Mouse (Mus musculus): ENCODE data around the gene Slc7a3.
"Not testable (repeated sequence)": the region's sequence is repeated elsewhere in the genome, so short reads cannot be mapped to it uniquely, and the experiment has no call there.

The Slc7a3 gene

DNA sequence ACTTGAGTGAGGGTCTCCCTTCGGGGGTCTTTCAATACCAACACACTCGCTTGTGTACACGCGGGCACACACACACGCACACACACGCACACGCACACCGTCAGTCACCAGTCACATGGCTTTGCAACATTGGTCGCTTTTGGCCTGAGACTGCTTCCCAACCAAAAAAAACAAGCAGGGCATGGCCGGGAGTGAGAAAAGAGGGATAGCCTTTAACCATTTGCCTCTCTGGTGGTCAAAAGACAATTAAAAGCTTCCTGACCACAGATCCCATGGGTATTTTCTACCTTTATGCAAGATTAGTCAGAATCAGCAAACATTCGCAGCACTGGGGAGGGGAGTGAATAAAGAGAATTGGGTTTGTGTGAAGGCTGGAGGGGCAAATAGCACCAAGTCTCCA is at the start of gene Slc7a3:
Gene Slc7a3, minus strand, starts transcription at position 101 of the 400 bp plus-strand sequence.
- no peak for DNase-seq

DNA sequence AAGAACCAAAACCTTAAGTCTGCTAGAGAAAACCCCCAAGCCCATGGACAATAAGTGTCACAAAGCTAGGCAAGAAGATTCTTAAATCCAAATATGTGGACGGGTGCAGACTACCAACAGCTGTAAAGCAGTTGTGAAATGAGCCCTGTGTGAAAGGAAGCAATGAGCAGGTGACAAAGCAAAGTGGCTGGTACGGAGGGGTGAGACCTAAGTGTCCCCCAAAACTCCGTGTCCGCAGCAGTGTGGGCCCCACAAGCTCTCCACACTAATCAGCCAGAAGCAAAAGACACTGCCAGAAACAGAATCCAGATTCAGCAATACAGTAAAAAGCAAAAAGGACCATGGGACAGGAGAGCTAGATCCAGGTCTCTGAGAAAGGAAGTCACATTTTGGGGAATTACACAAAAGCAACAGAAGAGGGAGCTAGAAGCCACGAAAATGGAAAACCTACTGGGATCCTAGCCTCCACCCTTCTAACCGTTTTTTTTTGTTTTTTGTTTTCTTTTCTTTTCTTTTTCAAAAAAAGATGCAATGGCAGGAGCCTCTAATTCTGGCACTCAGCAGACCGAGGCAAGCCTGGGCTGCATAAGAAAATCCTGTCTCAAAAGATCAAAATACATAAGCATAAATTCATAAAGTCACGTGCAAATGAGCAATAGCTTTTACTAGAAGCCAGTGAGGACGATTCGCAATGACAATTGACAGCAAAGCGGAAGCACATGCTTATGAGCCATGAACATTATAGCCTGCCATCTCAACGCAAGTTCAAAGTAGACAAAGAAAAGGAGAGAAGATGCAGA is 46.4 kb upstream of the Slc7a3 start:
- DNase-seq = peak; percentile 9

DNA sequence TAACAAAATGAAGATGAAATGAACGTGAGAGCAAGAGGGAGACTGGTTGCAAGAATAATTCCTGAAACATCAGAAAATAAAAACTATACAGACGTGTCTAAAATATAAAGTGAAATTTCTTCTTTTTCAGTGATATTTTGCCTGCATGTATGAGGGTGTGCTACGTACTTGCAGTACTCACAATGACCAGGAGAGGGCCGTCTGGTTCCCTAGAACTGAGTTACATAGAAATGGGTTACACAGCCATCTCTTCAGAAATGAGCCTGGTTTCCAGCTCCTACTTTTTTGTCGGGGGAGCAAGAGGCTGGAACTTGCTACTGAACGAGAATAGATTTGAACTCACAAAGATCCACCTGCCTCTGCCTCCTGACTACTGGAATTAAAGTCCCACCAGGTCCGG is 45.2 kb upstream of the Slc7a3 start:
- DNase-seq = peak; percentile 45

DNA sequence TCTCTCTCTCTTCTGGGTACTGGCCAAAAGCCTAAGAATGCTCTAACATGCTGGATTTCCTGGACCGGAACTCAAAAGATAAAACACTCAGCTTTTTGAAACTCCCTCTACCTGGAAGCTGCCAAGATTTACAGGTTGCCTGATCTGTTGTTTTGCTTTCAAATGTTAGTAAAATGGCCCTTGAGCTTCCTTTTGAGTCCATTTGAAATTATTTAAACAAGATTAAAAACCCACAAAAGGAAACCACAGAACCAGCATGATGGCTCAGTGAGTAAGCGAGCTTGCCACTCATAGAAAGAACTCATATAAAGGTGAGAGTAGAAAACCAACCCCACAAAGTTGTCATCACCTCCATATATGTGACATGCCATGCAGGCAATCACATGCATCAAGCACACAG is 42.7 kb upstream of the Slc7a3 start:
- no peak for DNase-seq

DNA sequence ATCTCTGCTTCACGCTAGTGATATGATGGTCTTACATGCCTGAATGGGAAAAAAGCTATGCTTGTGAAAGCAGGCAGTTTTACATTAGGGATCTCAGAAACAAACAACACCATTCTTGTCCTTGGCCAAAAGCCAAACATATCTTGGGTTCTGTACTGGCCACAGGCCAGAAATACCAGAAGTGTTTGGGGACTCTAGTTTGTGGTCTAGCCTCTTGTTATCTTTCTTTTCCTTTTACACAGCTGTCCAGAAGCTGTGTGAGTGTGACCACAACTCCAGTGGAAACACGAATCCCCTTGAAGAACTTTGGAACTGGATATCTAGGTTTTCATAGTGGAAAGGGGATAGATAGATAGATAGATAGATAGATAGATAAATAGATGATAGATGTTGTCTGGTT is 41.2 kb upstream of the Slc7a3 start:
- DNase-seq = no peak

DNA sequence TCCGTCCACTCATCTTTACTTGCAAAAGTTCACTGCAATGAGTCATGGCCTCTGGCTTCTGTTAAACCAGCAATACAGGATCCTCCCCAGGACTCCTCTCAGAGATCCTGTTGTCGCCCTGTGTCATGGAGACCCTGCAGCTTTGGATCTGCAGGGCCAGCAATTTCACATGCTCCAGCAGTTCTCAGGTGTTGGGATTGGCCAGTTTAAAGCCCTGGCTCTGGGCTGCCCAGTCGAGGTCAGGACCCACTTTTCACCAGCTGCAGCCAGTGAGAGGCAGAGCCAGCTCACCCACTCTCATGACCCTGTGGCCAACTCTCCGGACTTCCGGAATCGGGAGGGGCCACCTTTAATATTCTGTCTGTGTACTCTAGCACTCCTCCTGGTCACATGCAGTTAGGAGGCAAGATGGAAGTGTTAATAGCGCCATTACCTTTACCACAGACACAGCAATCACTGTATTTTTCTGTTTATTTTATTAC is 40.7 kb upstream of the Slc7a3 start:
- DNase-seq = no peak

DNA sequence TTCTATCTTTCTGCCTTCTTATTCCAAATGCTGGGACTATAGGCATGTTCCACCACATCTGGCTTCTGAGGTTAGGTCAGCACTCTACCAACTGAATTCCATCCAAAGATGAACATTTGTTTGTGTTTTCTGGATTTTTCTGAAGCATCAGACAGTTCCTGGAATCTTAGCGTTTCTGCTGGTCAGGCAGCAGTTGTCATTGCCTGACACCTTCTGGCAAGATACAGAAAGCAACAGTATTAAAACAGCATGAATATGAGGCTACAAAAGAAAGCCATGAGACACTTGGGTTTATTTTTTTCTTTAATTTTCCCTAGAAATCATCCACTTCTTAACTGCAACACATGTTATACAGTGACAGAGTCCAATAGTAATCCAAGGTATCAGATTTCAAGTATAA is 34.7 kb upstream of the Slc7a3 start:
- no peak for DNase-seq

DNA sequence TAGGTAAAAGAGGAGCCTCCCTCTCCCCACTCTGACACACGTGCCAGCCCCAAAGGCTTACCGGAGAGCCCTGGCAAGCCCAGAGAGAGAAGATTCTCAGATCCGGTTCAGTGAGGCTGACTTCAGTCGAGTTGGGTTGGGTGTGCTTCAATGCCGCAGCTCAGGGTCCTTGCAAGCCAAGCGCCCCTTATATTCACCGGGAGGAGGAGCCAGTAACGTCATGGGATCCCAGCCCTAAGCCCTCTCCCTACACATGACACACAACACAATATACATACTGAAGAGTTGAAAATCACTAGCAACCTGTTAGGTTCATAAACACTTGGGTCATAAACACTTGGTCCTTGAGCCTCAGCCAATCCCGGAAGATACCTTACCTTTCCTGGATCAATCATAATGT is 609 bp downstream of the Slc7a3 start:
- not testable (repeated sequence) for DNase-seq

DNA sequence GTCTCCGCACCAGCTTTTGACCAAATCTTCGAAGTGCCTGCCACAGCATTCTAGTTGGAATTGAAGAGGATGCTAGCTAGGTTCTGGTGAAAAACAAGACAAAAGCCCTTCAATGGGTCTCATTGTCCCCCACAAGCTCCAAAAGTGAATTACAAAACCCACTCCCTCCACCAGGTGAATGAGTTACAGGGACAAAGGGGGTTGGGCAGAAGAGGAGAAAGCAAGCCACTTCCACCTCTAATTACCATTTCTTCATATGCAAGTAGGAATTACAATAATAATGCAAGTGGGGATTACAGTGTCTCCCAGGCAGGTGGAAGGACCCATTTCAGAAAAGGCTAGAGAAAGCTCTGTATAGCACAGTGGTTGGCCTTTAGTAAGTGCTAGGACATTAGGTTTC is 1.6 kb downstream of the Slc7a3 start:
- no peak for DNase-seq

DNA sequence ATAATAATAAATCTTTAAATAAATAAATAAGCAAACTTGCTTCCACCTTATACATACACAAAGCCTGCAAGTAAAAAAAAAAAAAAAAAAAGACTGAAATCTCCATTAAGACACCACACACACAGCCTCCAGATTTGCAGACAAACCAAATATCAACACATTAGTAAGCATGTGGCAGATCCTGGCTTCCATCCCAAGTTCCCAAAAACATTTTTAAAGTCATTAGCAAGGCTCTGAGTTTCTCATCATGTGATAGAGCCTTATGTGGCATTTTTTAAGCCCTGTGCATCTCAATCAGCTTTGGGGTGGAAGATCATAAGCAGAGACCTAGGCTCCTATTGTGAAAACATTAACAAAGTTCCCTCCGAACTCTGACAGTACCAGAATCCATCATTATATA is 20.6 kb downstream of the Slc7a3 start:
- no peak for DNase-seq

DNA sequence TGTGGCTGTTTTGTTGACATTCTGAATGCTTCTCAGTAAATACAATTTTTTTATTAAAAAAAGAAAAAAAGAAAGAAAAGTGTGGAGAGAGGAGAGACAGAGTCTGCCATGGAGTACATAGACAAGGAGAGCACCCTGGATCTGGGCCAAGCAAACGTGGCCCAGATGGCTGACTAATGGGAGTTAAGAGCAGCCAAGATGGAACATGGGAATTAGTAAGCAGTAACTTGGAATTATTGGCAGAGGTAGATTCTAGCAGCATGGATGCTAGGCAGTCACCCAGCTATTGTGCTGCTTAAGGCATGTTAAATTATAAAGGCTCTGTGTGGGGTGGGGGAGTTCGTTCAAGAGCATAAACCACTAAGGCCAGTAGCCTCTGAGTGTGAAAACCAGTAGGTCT is 22.3 kb downstream of the Slc7a3 start:
- DNase-seq = no peak

DNA sequence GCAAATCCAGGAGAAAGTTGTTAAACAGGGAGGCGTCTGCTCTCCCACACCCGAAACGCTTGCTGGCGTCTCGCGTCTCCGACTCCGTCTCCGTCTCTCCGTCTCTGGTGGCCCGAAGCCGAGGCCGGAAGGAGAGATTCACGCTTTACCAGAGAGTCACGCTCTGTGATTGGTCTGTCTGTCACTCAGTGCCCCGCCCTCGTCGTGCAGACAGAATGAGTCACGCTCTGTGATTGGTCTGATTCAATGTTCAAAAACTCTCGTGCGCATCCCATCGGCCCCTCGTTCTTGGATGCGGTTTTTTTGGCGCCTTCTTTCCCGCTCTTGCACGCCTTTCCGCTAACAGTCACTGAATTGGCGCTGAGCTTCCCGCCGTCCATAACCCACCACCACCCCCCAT is 26.3 kb downstream of the Slc7a3 start, which contains the start of gene Tex11:
Gene Tex11, minus strand, starts transcription at position 127 of the 400 bp plus-strand sequence.
- no peak for DNase-seq

Measured in right cerebral cortex, adult 18-20 months (tissue).